Mouse (Mus musculus) myocyte (in vitro differentiated cells): ENCODE results near the gene Dnah6. TPM values are rescaled to one million over a fixed set of nuclear protein-coding genes. Genes with fewer than 3 reads are reported as not detected.

ENCODE experiments used
- H3K27me3 ChIP-seq: one replicate; pipeline ENCODE4 v1.6.1; 2011; ENCODE audit not compliant: control insufficient read depth, insufficient read depth, insufficient read length
- H3K36me3 ChIP-seq: one replicate; pipeline ENCODE4 v1.6.1; 2011; ENCODE audit not compliant: control insufficient read depth, insufficient read depth
- H3K4me2 ChIP-seq: one replicate; pipeline ENCODE4 v1.6.1; 2011; ENCODE audit warnings: low read depth, control low read depth
- H3K4me3 ChIP-seq: one replicate; pipeline ENCODE4 v1.5.1; 2011; ENCODE audit warnings: mild to moderate bottlenecking, control low read depth, moderate library complexity
- H3K79me2 ChIP-seq: one replicate; pipeline ENCODE4 v1.6.1; 2011; ENCODE audit not compliant: control insufficient read depth, insufficient read depth
- H3ac ChIP-seq: one replicate; pipeline ENCODE4 v1.6.1; 2011; ENCODE audit not compliant: control insufficient read depth, insufficient read length
- CEBPB ChIP-seq: IDR thresholded peaks from 2 replicates; pipeline ENCODE4 v1.6.1; 2011; ENCODE audit warnings: mild to moderate bottlenecking, moderate library complexity; ENCODE audit not compliant: poor library complexity, insufficient read depth, severe bottlenecking
- E2F4 ChIP-seq: IDR thresholded peaks from one replicate; pipeline ENCODE4 v1.6.1; 2011; ENCODE audit warnings: mild to moderate bottlenecking, control low read depth, moderate library complexity; ENCODE audit not compliant: insufficient read depth
- MAX ChIP-seq: IDR thresholded peaks from one replicate; pipeline ENCODE4 v1.6.1; 2011; ENCODE audit warnings: low read depth, mild to moderate bottlenecking, control low read depth
- MYOD1 ChIP-seq, 3 experiments: IDR thresholded peaks; one replicate each; pipeline ENCODE4 v1.6.1; 2011; ENCODE audit warnings: control low read depth in 2 of 3, low read depth in 2 of 3, mild to moderate bottlenecking in 2 of 3, moderate library complexity in 1 of 3; ENCODE audit not compliant: insufficient read length in 2 of 3, control insufficient read depth in 1 of 3
- MYOG ChIP-seq, 3 experiments: IDR thresholded peaks; one replicate each; pipeline ENCODE4 v1.6.1; 2011; ENCODE audit warnings: control low read depth in 2 of 3, low read depth in 2 of 3, mild to moderate bottlenecking in 2 of 3; ENCODE audit not compliant: insufficient read length in 2 of 3, control insufficient read depth in 1 of 3, insufficient read depth in 1 of 3
- POLR2A ChIP-seq: IDR thresholded peaks from one replicate; pipeline ENCODE4 v1.6.1; 2011; ENCODE audit warnings: low read depth, mild to moderate bottlenecking, control low read depth, moderate library complexity; ENCODE audit not compliant: insufficient read length
- POLR2AphosphoS2 ChIP-seq: IDR thresholded peaks from one replicate; pipeline ENCODE4 v1.6.1; 2011; ENCODE audit warnings: low read depth, control low read depth; ENCODE audit not compliant: insufficient read length
- REST ChIP-seq: IDR thresholded peaks from one replicate; pipeline ENCODE4 v1.6.1; 2011; ENCODE audit warnings: mild to moderate bottlenecking, control low read depth, moderate library complexity; ENCODE audit not compliant: insufficient read depth, insufficient read length
- SRF ChIP-seq: IDR thresholded peaks from one replicate; pipeline ENCODE4 v1.6.1; 2011; ENCODE audit warnings: low read depth; ENCODE audit not compliant: control insufficient read depth, insufficient read length
- TCF12 ChIP-seq: IDR thresholded peaks from one replicate; pipeline ENCODE4 v1.6.1; 2011; ENCODE audit warnings: mild to moderate bottlenecking, control low read depth; ENCODE audit not compliant: poor library complexity, insufficient read depth, severe bottlenecking
- TCF3 ChIP-seq: IDR thresholded peaks from one replicate; pipeline ENCODE4 v1.6.1; 2011; ENCODE audit warnings: low read depth, control low read depth; ENCODE audit not compliant: insufficient read length
- USF1 ChIP-seq: IDR thresholded peaks from one replicate; pipeline ENCODE4 v1.6.1; 2011; ENCODE audit warnings: low read depth, mild to moderate bottlenecking, control low read depth, moderate library complexity
- polyA plus RNA-seq: library from polyadenylated mRNA; unstranded; fragments of >200 nt; fragmentation: generic; extraction: Trizol; gene quantifications from one replicate; pipeline ENCODE4 v1.2.1, GENCODE M21; 2012; ENCODE audit warnings: missing spikeins

Gene Dnah6
- polyA plus RNA-seq: 0.01 TPM

DNA sequence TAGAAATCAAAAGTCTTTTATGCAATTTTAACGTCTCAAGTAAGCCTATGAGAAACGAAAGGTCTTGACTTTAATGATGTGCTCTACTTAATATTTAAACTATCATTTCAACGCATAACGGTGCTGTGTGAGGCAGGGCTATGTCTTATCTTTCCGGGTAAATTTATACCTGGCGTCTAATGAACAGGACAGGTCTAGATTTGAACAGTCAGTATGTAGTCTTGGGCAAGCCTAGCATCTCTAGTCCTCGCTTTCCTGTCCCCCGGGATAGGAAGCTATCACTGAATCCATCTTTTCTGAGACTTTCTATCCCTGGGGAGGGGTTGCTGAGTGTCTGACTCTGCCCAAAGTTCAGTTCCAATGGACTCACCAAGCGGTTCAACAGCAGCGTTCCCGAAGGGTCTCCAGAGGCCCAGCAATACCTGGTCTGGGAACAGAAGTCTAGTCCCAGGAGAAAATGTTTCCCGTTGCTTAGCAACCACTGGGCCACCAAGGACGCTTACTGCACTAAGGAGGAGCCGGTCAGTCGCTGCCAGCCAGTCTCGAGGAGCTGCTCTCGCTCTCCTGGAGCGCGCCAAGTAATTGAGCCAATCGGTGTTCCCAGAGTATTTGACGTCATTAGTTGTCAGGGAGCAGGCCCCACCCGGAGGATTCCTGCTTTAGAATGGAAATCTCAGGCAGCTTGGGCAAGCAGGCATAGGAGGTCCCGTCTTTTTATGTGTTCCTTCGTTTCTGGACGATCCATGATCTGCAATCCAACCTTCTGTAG lies at the start of gene Dnah6:
Gene Dnah6, minus strand, starts transcription at position 463 of the 769 bp plus-strand sequence.
- Histone ChIP-seq H3ac (no peak within 1 kb of the TSS), H3K4me2 (peak within 1 kb of the TSS; percentile 95), H3K79me2 (no peaks in the 10 kb centered on the region), H3K27me3 (no peaks in the 10 kb centered on the region), H3K4me3 (peak within 1 kb of the TSS; percentile 9), H3K36me3 (no peaks in the 10 kb centered on the region)
- TF ChIP-seq POLR2A (no peak), POLR2AphosphoS2 (no peak), MAX (no peak), E2F4 (peak; percentile 68)

DNA sequence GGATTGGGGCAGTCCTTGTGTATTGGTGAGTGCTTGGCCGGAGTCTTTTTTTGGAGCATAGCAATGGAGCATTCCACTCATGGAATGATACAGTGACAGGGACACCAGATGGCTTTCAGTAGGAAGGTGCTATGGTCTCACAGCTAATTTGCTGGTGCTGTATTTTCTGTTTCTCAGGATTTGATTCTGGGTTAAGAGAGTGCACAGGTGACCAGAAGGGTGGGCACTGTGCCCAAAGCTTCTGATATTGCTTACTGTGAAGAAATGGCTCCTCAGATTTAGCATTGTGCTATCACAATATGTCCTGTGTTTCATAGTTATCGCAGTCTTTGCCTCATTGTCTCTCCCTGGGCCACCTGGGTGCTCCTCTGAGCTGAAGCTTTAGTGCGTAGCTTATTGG lies 47.9 kb upstream of the Dnah6 start:
- Histone ChIP-seq H3K27me3 (no peaks in the 10 kb centered on the region), H3K36me3 (peaks cover 63% of the 10 kb centered on the region), H3K4me3 (no peak overlapping the region), H3ac (no peak overlapping the region), H3K4me2 (no peak overlapping the region), H3K79me2 (no peaks in the 10 kb centered on the region)
- TF ChIP-seq MYOD1 (IDR thresholded peaks at IDR 0.05; ENCODE audit: control insufficient read depth in 1 of 3, insufficient read length in 2 of 3, low read depth in 2 of 3) (no peak), TCF3 (no peak)

- Histone ChIP-seq H3K79me2 (no peaks in the 10 kb centered on the region), H3K36me3 (peaks cover 58% of the 10 kb centered on the region), H3ac (no peak overlapping the region), H3K27me3 (no peaks in the 10 kb centered on the region), H3K4me3 (no peak overlapping the region), H3K4me2 (no peak overlapping the region)
- TF ChIP-seq TCF12 (no peak), USF1 (no peak), POLR2AphosphoS2 (no peak)
Observed at GRCm38 (mm10) chr6:73267738-73268311, 46.4 kb upstream of the Dnah6 start.

GRCm38 (mm10) chr6:73264801-73265200 lies 43.4 kb upstream of the Dnah6 start:
- H3K27me3 ChIP-seq: no peaks in the 10 kb centered on the region
- TF ChIP-seq REST (no peak), SRF (no peak), MAX (no peak), POLR2AphosphoS2 (no peak), MYOG (IDR thresholded peaks at IDR 0.05; ENCODE audit: control insufficient read depth in 1 of 3, insufficient read depth in 1 of 3, insufficient read length in 2 of 3, low read depth in 2 of 3) (no peak), TCF3 (no peak), CEBPB (no peak), E2F4 (no peak), TCF12 (no peak), MYOD1 (IDR thresholded peaks at IDR 0.05; ENCODE audit: control insufficient read depth in 1 of 3, insufficient read length in 2 of 3, low read depth in 2 of 3) (no peak), POLR2A (no peak), USF1 (no peak)
- no peak overlapping the region for H3ac ChIP-seq
- no peak overlapping the region for H3K4me3 ChIP-seq
- H3K36me3 ChIP-seq: peaks cover 42% of the 10 kb centered on the region
- H3K4me2 ChIP-seq: no peak overlapping the region
- H3K79me2 ChIP-seq: no peaks in the 10 kb centered on the region

GRCm38 (mm10) chr6:73260110-73260509 lies 38.7 kb upstream of the Dnah6 start:
- Histone ChIP-seq H3K4me3 (no peak overlapping the region), H3K79me2 (peaks cover 5% of the 10 kb centered on the region), H3K4me2 (no peak overlapping the region), H3K27me3 (no peaks in the 10 kb centered on the region), H3K36me3 (peaks cover 34% of the 10 kb centered on the region), H3ac (no peak overlapping the region)
- no peak for TF ChIP-seq POLR2A
- TF ChIP-seq MYOD1 (IDR thresholded peaks at IDR 0.05; ENCODE audit: control insufficient read depth in 1 of 3, insufficient read length in 2 of 3, low read depth in 2 of 3): no peak
- TF ChIP-seq E2F4: no peak
- no peak for TF ChIP-seq SRF
- TF ChIP-seq USF1: no peak
- no peak for TF ChIP-seq MYOG (IDR thresholded peaks at IDR 0.05; ENCODE audit: control insufficient read depth in 1 of 3, insufficient read depth in 1 of 3, insufficient read length in 2 of 3, low read depth in 2 of 3)
- no peak for TF ChIP-seq CEBPB
- TF ChIP-seq POLR2AphosphoS2: no peak
- no peak for TF ChIP-seq REST
- no peak for TF ChIP-seq MAX
- no peak for TF ChIP-seq TCF12
- no peak for TF ChIP-seq TCF3
